Mouse (Mus musculus) MEL (cell line): Measurements from ENCODE around the gene Ube2a.

Experiments
- CHD2 ChIP-seq: IDR thresholded peaks from 2 replicates; pipeline ENCODE4 v1.6.1; 2011; ENCODE audit warnings: low read length, improper control_type of control experiment
- CTCF ChIP-seq, 3 experiments: IDR thresholded peaks in 2 of 3; conservative IDR thresholded peaks in 1 of 3; 2 replicates each; pipeline ENCODE4 v1.5.1; 2011 to 2012; ENCODE audit warnings: low read length in 3 of 3, low read depth in 2 of 3, mild to moderate bottlenecking in 2 of 3, improper control_type of control experiment in 1 of 3, inconsistent platforms in 1 of 3, mixed read lengths in 1 of 3, moderate library complexity in 1 of 3; ENCODE audit not compliant: control insufficient read depth in 1 of 3, insufficient read depth in 1 of 3, poor library complexity in 1 of 3, severe bottlenecking in 1 of 3
- ETS1 ChIP-seq: IDR thresholded peaks from 2 replicates; pipeline ENCODE4 v1.6.1; 2012; ENCODE audit warnings: low read depth, mild to moderate bottlenecking, inconsistent platforms, low read length, improper control_type of control experiment, moderate library complexity
- GATA1 ChIP-seq: IDR thresholded peaks from 2 replicates; pipeline ENCODE4 v1.6.1; 2011; ENCODE audit warnings: low read depth, low read length, improper control_type of control experiment
- JUND ChIP-seq: IDR thresholded peaks from 2 replicates; pipeline ENCODE4 v1.6.1; 2011; ENCODE audit warnings: low read depth, mild to moderate bottlenecking, improper control_type of control experiment, low read length
- MAFK ChIP-seq: IDR thresholded peaks from 2 replicates; pipeline ENCODE4 v1.6.1; 2011; ENCODE audit warnings: low read depth, mild to moderate bottlenecking, low read length, improper control_type of control experiment, borderline replicate concordance
- MAX ChIP-seq: IDR thresholded peaks from 2 replicates; pipeline ENCODE4 v1.6.1; 2011; ENCODE audit warnings: low read length, improper control_type of control experiment
- MXI1 ChIP-seq: IDR thresholded peaks from 2 replicates; pipeline ENCODE4 v1.6.1; 2011; ENCODE audit warnings: mild to moderate bottlenecking, low read depth, low read length, improper control_type of control experiment
- POLR2A ChIP-seq, 2 experiments: IDR thresholded peaks; 2 replicates each; pipeline ENCODE4 v1.6.1; 2011 to 2012; ENCODE audit warnings: low read length in 2 of 2, mild to moderate bottlenecking in 2 of 2, control low read depth in 1 of 2, improper control_type of control experiment in 1 of 2, low read depth in 1 of 2, moderate library complexity in 1 of 2; ENCODE audit not compliant: control insufficient read depth in 1 of 2, insufficient read depth in 1 of 2, poor library complexity in 1 of 2
- POLR2AphosphoS2 ChIP-seq: IDR thresholded peaks from 2 replicates; pipeline ENCODE4 v1.6.1; 2011; ENCODE audit warnings: low read length, improper control_type of control experiment
- RAD21 ChIP-seq: IDR thresholded peaks from 2 replicates; pipeline ENCODE4 v1.6.1; 2011; ENCODE audit warnings: mild to moderate bottlenecking, low read depth, low read length, improper control_type of control experiment
- SMC3 ChIP-seq: IDR thresholded peaks from 2 replicates; pipeline ENCODE4 v1.6.1; 2011; ENCODE audit warnings: low read depth, low read length, improper control_type of control experiment
- TBP ChIP-seq: IDR thresholded peaks from 2 replicates; pipeline ENCODE4 v1.8.0; 2011; ENCODE audit warnings: low read depth, low read length, improper control_type of control experiment
- ZC3H11A ChIP-seq: IDR thresholded peaks from 2 replicates; pipeline ENCODE4 v1.6.1; 2012; ENCODE audit warnings: low read depth, mild to moderate bottlenecking, inconsistent platforms, low read length, improper control_type of control experiment

GRCm38 (mm10) chrX:36831632-36832031, 42.1 kb upstream of the Ube2a start:
- no peak for TF ChIP-seq SMC3
- TF ChIP-seq CTCF (IDR thresholded peaks at IDR 0.05 in 2 of 3, conservative IDR thresholded peaks at IDR 0.05 in 1 of 3; ENCODE audit: control insufficient read depth in 1 of 3, insufficient read depth in 1 of 3, low read depth in 2 of 3, low read length in 3 of 3, poor library complexity in 1 of 3, severe bottlenecking in 1 of 3): no peak
- TF ChIP-seq CHD2: no peak
- no peak for TF ChIP-seq RAD21
- TF ChIP-seq MAX: no peak
- TF ChIP-seq POLR2AphosphoS2: no peak
- no peak for TF ChIP-seq MXI1
- TF ChIP-seq TBP: no peak
- TF ChIP-seq MAFK: no peak
- TF ChIP-seq ZC3H11A: no peak
- no peak for TF ChIP-seq GATA1
- TF ChIP-seq JUND: no peak
- TF ChIP-seq ETS1: no peak
- no peak for TF ChIP-seq POLR2A (IDR thresholded peaks at IDR 0.05; ENCODE audit: control insufficient read depth in 1 of 2, insufficient read depth in 1 of 2, low read depth in 1 of 2, low read length in 2 of 2, poor library complexity in 1 of 2)
